Mouse (Mus musculus): Measurements from ENCODE around the gene Omp.

- TF ChIP-seq CTCF (IDR thresholded peaks at IDR 0.05; ENCODE audit: insufficient read depth, low read length) (no peak), POLR2A (IDR thresholded peaks at IDR 0.05; ENCODE audit: borderline replicate concordance, extremely low read depth, low read depth, low read length) (peak; percentile 21; the same call in 1 of the 2 replicates)
Measured at GRCm38 (mm10) chr7:98171141-98172073, 26.1 kb upstream of the Omp start.

Measured in lung, adult 2 months (tissue).